Mouse (Mus musculus): Measurements from ENCODE around the gene Slc6a4. TPM values are rescaled to one million over a fixed set of nuclear protein-coding genes. Genes with fewer than 3 reads are reported as not detected.

Gene Slc6a4
- polyA plus RNA-seq, 1 experiment from 2014 or later: 2.8 TPM

DNA sequence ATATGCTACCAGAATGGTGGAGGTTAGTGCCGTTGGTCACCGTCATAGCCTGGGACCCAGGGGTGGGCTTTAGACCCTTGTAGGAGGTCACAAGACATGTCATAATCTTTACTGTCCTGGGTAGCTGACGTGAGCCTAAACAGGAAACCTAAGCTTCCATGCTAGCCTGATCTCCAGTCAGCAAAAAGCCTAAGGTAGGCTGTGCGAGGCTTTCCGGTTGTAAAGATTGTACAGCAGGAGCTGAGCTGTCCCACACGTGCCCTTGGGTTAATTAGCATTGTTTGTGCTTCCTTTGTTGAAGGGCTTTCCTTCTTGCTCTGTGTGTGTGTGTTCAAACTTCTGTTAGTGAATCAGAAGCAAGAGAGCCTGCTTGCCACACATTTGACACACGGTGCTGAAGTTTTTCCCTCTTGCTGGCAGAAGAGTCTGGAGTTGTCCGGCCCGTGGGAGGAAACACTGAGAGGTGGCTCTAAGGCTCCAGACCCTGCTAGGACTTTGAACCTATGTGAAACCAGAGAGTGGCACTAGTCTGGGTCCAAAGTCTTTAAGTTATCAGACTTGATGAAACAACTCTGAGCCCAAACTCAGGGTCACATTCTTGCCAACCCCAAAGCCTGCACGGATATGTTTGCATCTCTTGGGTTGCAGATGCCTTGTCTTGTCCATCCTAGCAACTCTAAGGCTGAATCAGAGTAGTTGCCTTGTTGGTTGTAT is 12.5 kb downstream of the Slc6a4 start:
- H3K27me3 ChIP-seq (ENCODE audit: insufficient read depth, low read length): no peaks in the 10 kb centered on the region
- no peak overlapping the region for H3K9ac ChIP-seq (replicated peaks; ENCODE audit: low read length)
- no peaks in the 10 kb centered on the region for H3K9me3 ChIP-seq (ENCODE audit: low read length)
- no peak overlapping the region for H3K4me3 ChIP-seq (ENCODE audit: low read length)
- ATAC-seq (ENCODE audit: low FRiP score, low TSS enrichment): no peak
- WGBS: 64% methylated on average over 10 of the region's 10 CpGs
- H3K36me3 ChIP-seq (ENCODE audit: insufficient read depth, low read length): no peaks in the 10 kb centered on the region
- 0 out of 2 replicates have a peak, but pooled peaks cover 3% of the 10 kb centered on the region for H3K4me1 ChIP-seq (ENCODE audit: insufficient read depth, low read length)
- no peak overlapping the region for H3K4me2 ChIP-seq (replicated peaks; ENCODE audit: low read depth, low read length)
- no peak overlapping the region for H3K27ac ChIP-seq (ENCODE audit: low read length)

DNA sequence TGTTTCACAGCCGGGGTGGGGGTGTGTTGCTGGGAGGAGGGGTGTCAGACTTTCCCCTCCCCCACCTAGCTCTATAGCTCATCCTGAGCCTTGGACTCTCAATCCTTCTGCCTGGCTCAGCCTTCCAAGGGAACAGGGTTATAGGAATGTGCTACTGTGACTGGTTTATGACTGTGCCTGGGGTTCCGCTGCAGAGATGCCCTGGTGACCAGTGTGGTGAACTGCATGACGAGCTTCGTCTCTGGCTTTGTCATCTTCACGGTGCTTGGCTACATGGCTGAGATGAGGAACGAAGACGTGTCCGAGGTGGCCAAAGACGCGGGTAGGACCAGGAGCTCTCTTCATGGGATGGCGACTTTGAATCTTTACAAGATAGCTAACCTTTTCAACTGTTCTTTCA is 19.6 kb downstream of the Slc6a4 start:
- H3K4me1 ChIP-seq (ENCODE audit: insufficient read depth, low read length): no peaks in the 10 kb centered on the region
- H3K9me3 ChIP-seq (ENCODE audit: low read length): no peaks in the 10 kb centered on the region
- H3K9ac ChIP-seq (replicated peaks; ENCODE audit: low read length): no peak overlapping the region
- no peak overlapping the region for H3K4me2 ChIP-seq (replicated peaks; ENCODE audit: low read depth, low read length)
- H3K27ac ChIP-seq (ENCODE audit: low read length): no peak overlapping the region
- no peak overlapping the region for H3K4me3 ChIP-seq (ENCODE audit: low read length)
- 71% methylated on average over 11 of the region's 11 CpGs for WGBS
- no peaks in the 10 kb centered on the region for H3K27me3 ChIP-seq (ENCODE audit: insufficient read depth, low read length)
- ATAC-seq (ENCODE audit: low FRiP score, low TSS enrichment): no peak
- no peaks in the 10 kb centered on the region for H3K36me3 ChIP-seq (ENCODE audit: insufficient read depth, low read length)

DNA sequence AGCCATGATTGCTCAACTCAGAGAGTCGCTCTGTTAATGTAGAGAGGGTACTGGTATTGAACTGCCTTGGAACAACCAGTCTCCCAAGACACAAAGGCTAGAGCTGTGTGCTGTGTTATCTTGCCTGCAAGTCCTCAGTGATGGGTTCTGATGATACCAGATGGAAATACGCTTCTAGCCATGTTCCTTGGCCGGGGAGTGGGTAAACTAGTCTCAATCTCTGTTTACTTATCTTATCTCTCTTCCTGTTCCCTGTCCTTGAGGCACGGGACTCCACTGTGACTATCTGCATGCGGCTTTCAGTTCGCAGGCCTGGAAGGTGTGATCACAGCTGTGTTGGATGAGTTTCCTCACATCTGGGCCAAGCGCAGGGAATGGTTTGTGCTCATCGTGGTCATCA is 21.1 kb downstream of the Slc6a4 start:
- 69% methylated on average over 8 of the region's 8 CpGs for whole genome bisulfite sequencing
- H3K36me3 ChIP-seq (ENCODE audit: insufficient read depth, low read length): no peaks in the 10 kb centered on the region
- ATAC-seq (ENCODE audit: low FRiP score, low TSS enrichment): no peak

DNA sequence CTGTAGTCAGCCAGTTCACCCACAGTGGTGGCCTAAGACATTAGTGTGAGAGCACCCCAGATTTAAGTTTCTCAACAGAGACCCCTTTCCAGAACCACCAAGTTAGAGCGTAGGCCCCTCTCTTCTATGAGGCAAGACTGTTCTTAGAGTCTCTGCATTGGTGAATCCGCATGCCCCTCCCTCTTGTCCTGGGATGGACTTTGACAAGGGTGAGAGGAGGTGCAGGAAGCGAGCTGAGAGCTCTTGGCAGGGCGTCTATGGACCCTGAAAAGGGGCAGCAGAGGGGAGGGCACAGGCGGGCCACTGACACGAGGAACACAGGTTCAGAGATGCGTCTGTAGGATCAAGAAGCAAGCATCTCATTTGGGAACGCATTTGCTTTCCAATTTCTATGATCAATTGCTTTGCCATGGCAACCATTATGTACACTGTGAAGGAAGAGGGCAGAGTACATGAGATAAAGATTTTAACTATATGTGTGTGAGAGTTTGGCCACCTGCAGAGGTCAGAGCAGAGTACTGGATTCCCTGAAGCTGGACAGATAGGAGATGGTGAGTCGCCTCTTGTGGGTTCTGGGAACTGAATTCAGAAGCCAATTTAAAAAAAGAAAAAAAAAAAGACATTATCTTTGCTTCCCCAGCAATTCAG is 23.5 kb downstream of the Slc6a4 start:
- 76% methylated on average over 9 of the region's 9 CpGs for WGBS
- Histone ChIP-seq H3K27me3 (ENCODE audit: insufficient read depth, low read length) (no peaks in the 10 kb centered on the region), H3K4me3 (ENCODE audit: low read length) (no peak overlapping the region), H3K4me1 (ENCODE audit: insufficient read depth, low read length) (no peaks in the 10 kb centered on the region), H3K9me3 (ENCODE audit: low read length) (no peaks in the 10 kb centered on the region), H3K36me3 (ENCODE audit: insufficient read depth, low read length) (no peaks in the 10 kb centered on the region), H3K9ac (replicated peaks; ENCODE audit: low read length) (no peak overlapping the region), H3K4me2 (replicated peaks; ENCODE audit: low read depth, low read length) (no peak overlapping the region), H3K27ac (ENCODE audit: low read length) (no peak overlapping the region)
- no peak for ATAC-seq (ENCODE audit: low FRiP score, low TSS enrichment)

More for the DNA sequence above, 21.1 kb downstream of the Slc6a4 start:
- H3K9me3 ChIP-seq (ENCODE audit: low read length): no peaks in the 10 kb centered on the region
- no peak overlapping the region for H3K27ac ChIP-seq (ENCODE audit: low read length)
- no peaks in the 10 kb centered on the region for H3K27me3 ChIP-seq (ENCODE audit: insufficient read depth, low read length)
- H3K4me3 ChIP-seq (ENCODE audit: low read length): no peak overlapping the region
- H3K4me1 ChIP-seq (ENCODE audit: insufficient read depth, low read length): no peaks in the 10 kb centered on the region
- H3K9ac ChIP-seq (replicated peaks; ENCODE audit: low read length): no peak overlapping the region
- H3K4me2 ChIP-seq (replicated peaks; ENCODE audit: low read depth, low read length): no peak overlapping the region

DNA sequence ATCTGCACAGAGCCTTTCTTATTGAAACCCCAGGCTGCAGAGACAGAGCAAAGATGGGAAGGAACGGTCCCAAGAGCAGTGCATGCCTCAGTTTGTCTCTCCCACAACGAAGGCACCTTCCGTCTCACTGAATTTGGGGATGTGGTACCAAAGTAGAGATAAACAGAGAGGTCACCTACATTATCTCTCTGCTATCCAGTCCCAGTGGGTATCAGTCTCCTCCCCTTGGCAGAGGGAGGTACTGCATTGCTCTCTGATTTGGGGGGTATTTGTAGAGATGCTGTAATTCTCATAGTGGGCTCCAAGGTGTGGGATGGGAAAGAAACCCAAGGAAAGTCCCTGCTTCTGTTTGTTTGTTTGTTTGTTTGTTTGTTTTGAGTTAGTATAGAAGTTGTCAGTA is 28.2 kb downstream of the Slc6a4 start:
- Histone ChIP-seq H3K9me3 (ENCODE audit: low read length) (no peaks in the 10 kb centered on the region), H3K4me1 (ENCODE audit: insufficient read depth, low read length) (no peaks in the 10 kb centered on the region), H3K4me2 (replicated peaks; ENCODE audit: low read depth, low read length) (no peak overlapping the region), H3K27me3 (ENCODE audit: insufficient read depth, low read length) (no peaks in the 10 kb centered on the region), H3K36me3 (ENCODE audit: insufficient read depth, low read length) (no peaks in the 10 kb centered on the region), H3K4me3 (ENCODE audit: low read length) (no peak overlapping the region), H3K27ac (ENCODE audit: low read length) (no peak overlapping the region), H3K9ac (replicated peaks; ENCODE audit: low read length) (no peak overlapping the region)
- WGBS: 73% methylated on average over 3 of the region's 3 CpGs
- ATAC-seq (ENCODE audit: low FRiP score, low TSS enrichment): no peak

DNA sequence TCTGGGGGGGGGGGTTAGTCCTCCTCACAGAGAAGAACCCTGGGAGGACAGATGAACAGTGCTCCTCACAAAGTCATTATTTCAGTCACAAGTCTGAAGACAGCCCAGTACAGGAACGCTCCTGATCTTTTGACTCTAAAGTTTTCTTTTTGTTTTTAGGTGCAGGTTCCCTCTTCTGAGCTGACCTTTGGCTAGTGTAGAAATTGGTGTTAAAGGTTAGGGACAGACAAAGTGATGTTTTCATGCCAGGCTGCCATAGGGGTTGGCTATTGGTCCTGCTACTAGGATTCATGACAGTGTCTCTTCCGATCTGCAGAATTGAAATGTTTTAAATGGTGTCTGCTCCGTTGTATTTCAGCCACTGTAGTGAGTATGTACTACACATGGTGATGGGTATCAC is 29.8 kb downstream of the Slc6a4 start:
- Histone ChIP-seq H3K36me3 (ENCODE audit: insufficient read depth, low read length) (no peaks in the 10 kb centered on the region), H3K9ac (replicated peaks; ENCODE audit: low read length) (no peak overlapping the region), H3K4me1 (ENCODE audit: insufficient read depth, low read length) (no peaks in the 10 kb centered on the region), H3K4me3 (ENCODE audit: low read length) (no peak overlapping the region), H3K4me2 (replicated peaks; ENCODE audit: low read depth, low read length) (no peak overlapping the region), H3K27me3 (ENCODE audit: insufficient read depth, low read length) (no peaks in the 10 kb centered on the region), H3K9me3 (ENCODE audit: low read length) (no peaks in the 10 kb centered on the region), H3K27ac (ENCODE audit: low read length) (no peak overlapping the region)
- no peak for ATAC-seq (ENCODE audit: low FRiP score, low TSS enrichment)
- WGBS: 90% methylated on average over 3 of the region's 3 CpGs

DNA sequence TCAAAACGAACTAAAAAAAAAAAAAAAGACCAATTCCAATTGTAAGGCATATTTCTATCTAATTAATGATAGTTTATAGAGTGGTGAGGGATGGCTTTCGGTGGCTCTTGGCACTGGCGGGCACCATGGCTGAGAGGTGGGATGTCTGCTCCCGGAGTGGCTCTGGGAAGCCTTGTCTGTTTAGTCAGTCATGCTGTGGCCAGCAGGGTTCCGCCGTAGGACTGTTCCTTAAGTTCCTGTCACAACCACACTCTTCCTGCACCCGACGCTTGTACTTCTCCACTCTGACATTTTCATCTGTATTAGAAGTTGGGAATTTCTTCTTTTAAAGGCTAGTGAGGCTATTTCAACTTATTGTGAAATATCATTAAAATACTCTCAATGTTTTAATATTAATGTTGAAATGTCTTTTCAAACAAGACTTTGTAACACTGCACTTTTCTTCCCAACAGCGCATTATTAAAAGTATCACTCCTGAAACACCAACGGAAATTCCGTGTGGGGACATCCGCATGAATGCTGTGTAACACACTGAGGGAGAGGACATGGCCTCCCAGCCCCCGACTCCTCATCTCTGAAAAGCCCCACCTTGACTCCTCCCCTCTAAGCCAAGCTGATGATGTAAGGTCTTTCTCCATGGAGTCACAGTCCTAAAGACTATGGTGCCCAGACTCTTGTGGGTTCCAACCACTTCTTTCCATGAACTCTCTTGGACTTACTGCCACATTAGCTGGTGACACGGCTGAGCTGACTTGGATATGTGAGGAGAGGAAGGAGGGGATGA is 32.9 kb downstream of the Slc6a4 start:
- H3K27me3 ChIP-seq (ENCODE audit: insufficient read depth, low read length): no peaks in the 10 kb centered on the region
- no peaks in the 10 kb centered on the region for H3K9me3 ChIP-seq (ENCODE audit: low read length)
- no peaks in the 10 kb centered on the region for H3K36me3 ChIP-seq (ENCODE audit: insufficient read depth, low read length)
- no peak overlapping the region for H3K9ac ChIP-seq (replicated peaks; ENCODE audit: low read length)
- no peak overlapping the region for H3K4me2 ChIP-seq (replicated peaks; ENCODE audit: low read depth, low read length)
- H3K27ac ChIP-seq (ENCODE audit: low read length): no peak overlapping the region
- H3K4me1 ChIP-seq (ENCODE audit: insufficient read depth, low read length): no peaks in the 10 kb centered on the region
- 83% methylated on average over 14 of the region's 14 CpGs for WGBS
- no peak for ATAC-seq (ENCODE audit: low FRiP score, low TSS enrichment)
- no peak overlapping the region for H3K4me3 ChIP-seq (ENCODE audit: low read length)

DNA sequence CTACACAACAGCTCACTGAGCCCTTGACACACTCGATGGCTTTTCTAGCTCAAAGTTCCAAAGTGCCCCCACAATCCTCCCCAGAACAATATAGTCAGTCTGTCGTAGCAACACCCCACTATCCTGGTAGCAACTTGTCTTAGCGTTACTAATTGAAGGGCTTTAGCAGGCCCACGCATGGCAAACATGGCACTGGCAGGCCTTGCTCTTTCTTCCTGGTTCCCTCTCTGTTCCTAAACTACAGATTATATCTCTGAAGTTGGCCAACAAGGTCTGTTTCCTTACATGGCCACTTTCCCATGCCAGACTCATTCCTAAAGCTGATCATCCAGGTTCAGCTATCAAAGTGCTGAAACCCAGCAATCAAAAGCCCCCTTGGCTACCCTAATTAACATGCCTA is 43.5 kb downstream of the Slc6a4 start:
- ATAC-seq (ENCODE audit: low FRiP score, low TSS enrichment): no peak
- H3K27me3 ChIP-seq (ENCODE audit: insufficient read depth, low read length): no peaks in the 10 kb centered on the region
- WGBS: 87% methylated on average over 4 of the region's 4 CpGs
- H3K9me3 ChIP-seq (ENCODE audit: low read length): no peaks in the 10 kb centered on the region
- peaks cover 15% of the 10 kb centered on the region for H3K36me3 ChIP-seq (ENCODE audit: insufficient read depth, low read length)
- peaks cover 11% of the 10 kb centered on the region; the same call in 1 of the 2 replicates for H3K4me1 ChIP-seq (ENCODE audit: insufficient read depth, low read length)
- H3K4me3 ChIP-seq (ENCODE audit: low read length): no peak overlapping the region
- H3K9ac ChIP-seq (replicated peaks; ENCODE audit: low read length): no peak overlapping the region
- H3K27ac ChIP-seq (ENCODE audit: low read length): 0 out of 2 replicates have a peak overlapping the region, but pooled peaks have one; percentile 43
- H3K4me2 ChIP-seq (replicated peaks; ENCODE audit: low read depth, low read length): no peak overlapping the region

DNA sequence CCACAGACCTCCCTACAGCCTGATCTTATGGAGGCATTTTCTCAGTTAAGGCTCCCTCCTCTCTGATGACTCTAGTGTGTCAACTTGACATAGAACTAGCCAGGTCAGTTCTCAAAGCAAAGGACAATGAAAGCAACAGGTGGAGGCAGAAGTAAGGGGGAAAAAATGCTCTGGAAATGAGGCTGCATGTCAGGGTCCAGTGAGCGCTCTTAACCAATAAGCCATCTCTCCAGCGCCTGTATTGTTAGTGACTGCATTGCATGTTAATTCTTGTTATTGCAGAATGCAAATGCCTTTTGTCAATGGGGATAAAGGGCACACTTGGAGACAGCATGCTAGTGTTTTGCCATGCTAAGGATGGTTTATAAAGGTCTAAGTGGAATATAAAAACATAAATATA is 44.4 kb downstream of the Slc6a4 start:
- no peak overlapping the region for H3K9ac ChIP-seq (replicated peaks; ENCODE audit: low read length)
- peak overlapping the region; percentile 36; the same call in 1 of the 2 replicates for H3K27ac ChIP-seq (ENCODE audit: low read length)
- H3K36me3 ChIP-seq (ENCODE audit: insufficient read depth, low read length): peaks cover 18% of the 10 kb centered on the region
- H3K4me1 ChIP-seq (ENCODE audit: insufficient read depth, low read length): peaks cover 11% of the 10 kb centered on the region; the same call in 1 of the 2 replicates
- no peak for ATAC-seq (ENCODE audit: low FRiP score, low TSS enrichment)
- H3K4me2 ChIP-seq (replicated peaks; ENCODE audit: low read depth, low read length): no peak overlapping the region
- H3K27me3 ChIP-seq (ENCODE audit: insufficient read depth, low read length): no peaks in the 10 kb centered on the region
- 78% methylated on average over 2 of the region's 2 CpGs for WGBS
- H3K9me3 ChIP-seq (ENCODE audit: low read length): no peaks in the 10 kb centered on the region
- H3K4me3 ChIP-seq (ENCODE audit: low read length): no peak overlapping the region

Measured in kidney, embryonic 16.5 days (tissue).